Mouse (Mus musculus) neural tube, embryonic 11.5 days (tissue): ENCODE results near the gene Trpm2. TPM values are rescaled to one million over a fixed set of nuclear protein-coding genes. Genes with fewer than 3 reads are reported as not detected.

Experiments used
- ATAC-seq: fragments of 200-750 bp; cut with Nextera tagmentation; 2 replicates; pipeline ENCODE4 v1.8.0; 2017; ENCODE audit warnings: moderate number of reproducible peaks, mild to moderate bottlenecking, moderate TSS enrichment, moderate library complexity; ENCODE audit not compliant: insufficient read depth, low FRiP score, low TSS enrichment
- DNase-seq: peaks from one replicate; pipeline ENCODE4 v3.0.0-alpha.2; 2015; ENCODE audit warnings: low spot score
- H3K27ac ChIP-seq: fragments of 300-500 bp; sonication (generic); 2 replicates; pipeline ENCODE4 v1.5.1; 2014; ENCODE audit warnings: low read depth, mild to moderate bottlenecking, low read length
- H3K27me3 ChIP-seq: fragments of 300-500 bp; sonication (generic); 2 replicates; pipeline ENCODE4 v1.6.1; 2014; ENCODE audit warnings: mild to moderate bottlenecking, low read length, mixed read lengths; ENCODE audit not compliant: control insufficient read depth, insufficient read depth
- H3K36me3 ChIP-seq: fragments of 300-500 bp; sonication (generic); 2 replicates; pipeline ENCODE4 v1.6.1; 2014; ENCODE audit warnings: mild to moderate bottlenecking, low read length, moderate library complexity, mixed read lengths; ENCODE audit not compliant: control insufficient read depth, insufficient read depth
- H3K4me1 ChIP-seq: fragments of 300-500 bp; sonication (generic); 2 replicates; pipeline ENCODE4 v1.6.1; 2014; ENCODE audit warnings: low read length, mixed read lengths; ENCODE audit not compliant: control insufficient read depth, insufficient read depth
- H3K4me2 ChIP-seq: fragments of 300-500 bp; sonication (generic); 2 replicates; pipeline ENCODE4 v1.6.1; 2014; ENCODE audit warnings: low read depth, mild to moderate bottlenecking, moderate library complexity
- H3K4me3 ChIP-seq: fragments of 300-500 bp; sonication (generic); 2 replicates; pipeline ENCODE4 v1.5.1; 2014; ENCODE audit warnings: low read depth, low read length
- H3K9ac ChIP-seq: fragments of 300-500 bp; sonication (generic); 2 replicates; pipeline ENCODE4 v1.6.1; 2014; ENCODE audit warnings: mild to moderate bottlenecking, low read length
- H3K9me3 ChIP-seq: fragments of 300-500 bp; sonication (generic); 2 replicates; pipeline ENCODE4 v1.6.1; 2016; ENCODE audit warnings: low read length; ENCODE audit not compliant: control insufficient read depth
- WGBS: fragments of 180-500 bp; shearing (Covaris S2); extraction: QIAGEN DNeasy Blood & Tissue Kit; methylation state at CpG from one replicate; pipeline ENCODE4 v1.1.7; 2014; 5-methylcytosine and 5-hydroxymethylcytosine counted together
- polyA plus RNA-seq: library from polyadenylated mRNA; unstranded; fragments of >200 nt; fragmentation: Nextera tagmentation; extraction: Ambion mirVana; gene quantifications from 2 replicates; pipeline ENCODE4 v1.2.1, GENCODE M21; 2014

The Trpm2 gene
- polyA plus RNA-seq, 1 experiment from 2014 or later, result 1.4 TPM

GRCm38 (mm10) chr10:78000200-78000599 lies 29.8 kb upstream of the Trpm2 start:
- Histone ChIP-seq H3K4me1 (no peaks in the 10 kb centered on the region), H3K27me3 (no peaks in the 10 kb centered on the region), H3K27ac (no peak overlapping the region), H3K9me3 (no peaks in the 10 kb centered on the region), H3K36me3 (peaks cover 18% of the 10 kb centered on the region), H3K4me3 (no peak overlapping the region), H3K4me2 (no peak overlapping the region), H3K9ac (no peak overlapping the region)
- 97% methylated on average over 5 of the region's 5 CpGs for WGBS
- DNase-seq (no peak), ATAC-seq (no peak)

- Histone ChIP-seq H3K4me3 (no peak overlapping the region), H3K27me3 (no peaks in the 10 kb centered on the region), H3K4me2 (no peak overlapping the region), H3K27ac (no peak overlapping the region), H3K36me3 (peaks cover 29% of the 10 kb centered on the region), H3K9me3 (no peaks in the 10 kb centered on the region), H3K4me1 (no peaks in the 10 kb centered on the region), H3K9ac (no peak overlapping the region)
- DNase-seq (no peak), ATAC-seq (no peak)
- 91% methylated on average over 3 of the region's 3 CpGs for WGBS
Measured at GRCm38 (mm10) chr10:77995639-77996038, 25.3 kb upstream of the Trpm2 start.

DNA sequence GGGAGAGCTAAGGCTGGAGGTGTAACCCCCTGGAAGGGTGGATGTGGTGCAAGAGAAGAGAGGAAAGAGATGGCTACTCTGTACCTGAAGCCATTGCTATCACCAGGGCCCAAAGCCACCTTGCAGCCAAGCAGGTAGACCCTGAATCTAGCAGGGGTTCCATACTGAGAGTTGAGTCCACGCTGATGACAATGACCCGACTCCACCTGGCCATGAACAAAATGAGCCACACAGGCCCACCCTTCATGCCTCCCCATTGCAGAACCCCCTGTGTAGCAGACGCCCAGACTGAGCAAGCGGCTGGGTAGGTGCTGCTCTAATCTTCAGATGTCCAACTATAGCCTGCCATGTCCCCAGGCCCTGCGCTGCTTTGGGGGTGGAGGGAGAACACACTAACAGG lies 15.4 kb upstream of the Trpm2 start:
- H3K4me2 ChIP-seq, result no peak overlapping the region
- H3K36me3 ChIP-seq, result peaks cover 15% of the 10 kb centered on the region
- H3K9ac ChIP-seq, result no peak overlapping the region
- H3K4me3 ChIP-seq, result no peak overlapping the region
- no peak for ATAC-seq
- no peaks in the 10 kb centered on the region for H3K27me3 ChIP-seq
- no peaks in the 10 kb centered on the region for H3K9me3 ChIP-seq
- no peak for DNase-seq
- H3K27ac ChIP-seq, result no peak overlapping the region
- 79% methylated on average over 5 of the region's 5 CpGs for WGBS
- H3K4me1 ChIP-seq, result no peaks in the 10 kb centered on the region

- peak; percentile 70 for ATAC-seq
- WGBS, result 3% methylated on average over 4 of the region's 4 CpGs
- H3K27me3 ChIP-seq, result no peaks in the 10 kb centered on the region
- H3K4me1 ChIP-seq, result 0 out of 2 replicates have a peak, but pooled peaks cover 3% of the 10 kb centered on the region
- H3K4me3 ChIP-seq, result no peak overlapping the region
- H3K27ac ChIP-seq, result no peak overlapping the region
- peaks cover 10% of the 10 kb centered on the region for H3K36me3 ChIP-seq
- no peak overlapping the region for H3K4me2 ChIP-seq
- H3K9ac ChIP-seq, result no peak overlapping the region
- no peaks in the 10 kb centered on the region for H3K9me3 ChIP-seq
- peak; percentile 77 for DNase-seq
Measured at GRCm38 (mm10) chr10:77984660-77985059, 14.3 kb upstream of the Trpm2 start.

GRCm38 (mm10) chr10:77978351-77979350 lies 8.3 kb upstream of the Trpm2 start, which contains the start of gene 1810043G02Rik:
1810043G02Rik (plus strand) TSS chr10:77978524.
- WGBS, result 1% methylated on average over 57 of the region's 57 CpGs
- Histone ChIP-seq H3K9ac (peak within 1 kb of the TSS; percentile 72), H3K9me3 (no peaks in the 10 kb centered on the region), H3K27ac (0 out of 2 replicates have a peak within 1 kb of the TSS, but pooled peaks have one; percentile 60), H3K36me3 (no peaks in the 10 kb centered on the region; the same call in none of the 2 replicates), H3K4me2 (peak within 1 kb of the TSS; percentile 47), H3K4me1 (peaks cover 7% of the 10 kb centered on the region; the same call in 1 of the 2 replicates), H3K27me3 (no peaks in the 10 kb centered on the region), H3K4me3 (peak within 1 kb of the TSS; percentile 60)
- ATAC-seq, result peak; percentile 96
- DNase-seq, result peak; percentile 99

GRCm38 (mm10) chr10:77976458-77977150 lies 6.2 kb upstream of the Trpm2 start:
- Histone ChIP-seq H3K27ac (no peak overlapping the region), H3K4me1 (peaks cover 7% of the 10 kb centered on the region; the same call in 1 of the 2 replicates), H3K4me3 (no peak overlapping the region), H3K36me3 (no peaks in the 10 kb centered on the region; the same call in 1 of the 2 replicates), H3K9me3 (no peaks in the 10 kb centered on the region), H3K4me2 (no peak overlapping the region), H3K27me3 (no peaks in the 10 kb centered on the region), H3K9ac (no peak overlapping the region)
- ATAC-seq, result no peak
- DNase-seq, result no peak
- WGBS, result 80% methylated on average over 8 of the region's 8 CpGs

- no peak overlapping the region for H3K4me3 ChIP-seq
- no peak overlapping the region for H3K4me2 ChIP-seq
- H3K4me1 ChIP-seq, result peaks cover 7% of the 10 kb centered on the region; the same call in 1 of the 2 replicates
- H3K36me3 ChIP-seq, result no peaks in the 10 kb centered on the region; the same call in 1 of the 2 replicates
- whole genome bisulfite sequencing, result 44% methylated on average over 4 of the region's 4 CpGs
- ATAC-seq (no peak), DNase-seq (no peak)
- H3K27me3 ChIP-seq, result no peaks in the 10 kb centered on the region
- no peak overlapping the region for H3K27ac ChIP-seq
- H3K9ac ChIP-seq, result no peak overlapping the region
- H3K9me3 ChIP-seq, result no peaks in the 10 kb centered on the region
Measured at GRCm38 (mm10) chr10:77975653-77976052, 5.3 kb upstream of the Trpm2 start.

DNA sequence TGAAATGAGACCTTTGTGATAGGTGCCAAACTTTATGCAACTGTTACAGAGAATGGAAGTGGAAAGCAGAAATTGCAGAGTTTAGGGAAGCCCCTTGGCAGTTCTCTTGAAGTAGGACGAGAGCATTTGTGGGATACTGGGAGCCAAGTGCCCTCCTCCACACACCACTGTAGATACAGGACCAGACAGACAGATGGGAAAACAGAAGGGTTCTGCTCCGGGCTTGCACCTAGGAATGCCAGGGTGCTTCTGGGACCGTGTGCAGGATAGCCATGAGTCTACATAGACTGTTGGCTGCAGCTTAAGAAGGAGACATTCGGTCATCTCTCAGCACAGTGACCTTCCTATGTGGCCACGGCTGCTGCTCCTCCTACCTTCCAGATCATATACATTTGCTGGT lies 4.4 kb upstream of the Trpm2 start:
- 69% methylated on average over 5 of the region's 5 CpGs for WGBS
- H3K4me1 ChIP-seq, result peaks cover 6% of the 10 kb centered on the region; the same call in 1 of the 2 replicates

More for the DNA sequence above, 4.4 kb upstream of the Trpm2 start:
- H3K36me3 ChIP-seq, result no peaks in the 10 kb centered on the region
- no peak for DNase-seq
- H3K4me3 ChIP-seq, result no peak overlapping the region
- no peak overlapping the region for H3K4me2 ChIP-seq
- H3K27ac ChIP-seq, result no peak overlapping the region
- no peak for ATAC-seq
- no peaks in the 10 kb centered on the region for H3K9me3 ChIP-seq
- H3K9ac ChIP-seq, result no peak overlapping the region
- H3K27me3 ChIP-seq, result no peaks in the 10 kb centered on the region
